Mouse (Mus musculus): ENCODE results near the gene Traf5. TPM values are rescaled to one million over a fixed set of nuclear protein-coding genes. Genes with fewer than 3 reads are reported as not detected.

The Traf5 gene
- 4.4 and 5.0 TPM in 2 replicates for polyA plus RNA-seq (2012; rRNA removed)

GRCm38 (mm10) chr1:192091806-192092772 is at the start of gene Traf5:
Gene Traf5 (minus strand): TSS chr1:192092559.

GRCm38 (mm10) chr1:192137926-192138910 is 45.9 kb upstream of the Traf5 start, which contains the start of gene Rcor3:
Gene Rcor3 (minus strand): TSS chr1:192138062.

GRCm38 (mm10) chr1:191977187-191977586 is 115.2 kb downstream of the Traf5 start, which contains the start of gene Rd3:
Gene Rd3 (plus strand): TSS chr1:191977370.

Other genes starting within 250 kb of the Traf5 start
- gene Slc30a1, start 185.8 kb downstream of the Traf5 start, polyA plus RNA-seq (2012; rRNA removed), result 5.3 and 5.8 TPM in 2 replicates
- gene Rd3, start 115.2 kb downstream of the Traf5 start, polyA plus RNA-seq (2012; rRNA removed), result 0.16 and 0.19 TPM in 2 replicates
- 8.1 and 11.0 TPM in 2 replicates for gene Rcor3, start 45.5 kb upstream of the Traf5 start, polyA plus RNA-seq (2012; rRNA removed)
- under 0.01 and 0.01 TPM in 2 replicates for gene Kcnh1, start 98.2 kb upstream of the Traf5 start, polyA plus RNA-seq (2012; rRNA removed)